Mouse (Mus musculus): ENCODE data around the gene Aurkaip1.
"Not testable (repeated sequence)": the region's sequence is repeated elsewhere in the genome, so short reads cannot be mapped to it uniquely, and the experiment has no call there.

The Aurkaip1 gene

DNA sequence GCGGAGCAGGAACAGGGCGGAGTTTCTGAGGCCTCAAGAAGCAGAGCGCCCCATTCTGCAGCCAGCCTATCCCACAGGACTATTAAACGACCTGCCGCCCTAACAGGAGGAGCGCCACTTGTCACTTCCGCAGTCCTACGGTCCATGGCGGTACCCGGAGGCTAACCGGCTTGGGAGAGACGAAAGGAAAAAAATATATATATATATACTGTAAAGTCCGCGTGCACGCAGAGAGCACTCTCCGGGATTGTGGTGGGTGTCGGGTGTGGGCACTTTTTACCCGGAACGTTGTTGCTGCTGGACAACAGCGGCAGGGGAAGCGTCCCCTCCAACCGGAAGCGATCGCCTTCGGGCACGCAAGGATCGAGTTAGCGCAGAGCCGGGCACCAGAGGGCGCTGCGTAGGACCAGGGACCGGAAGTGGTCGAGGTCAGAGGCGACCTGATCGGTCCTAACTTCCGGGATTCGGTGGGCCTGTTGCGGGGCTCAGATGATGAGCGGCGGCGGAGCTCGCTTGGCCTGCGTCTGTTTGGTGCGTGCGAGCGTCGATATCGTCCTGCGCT is at the start of gene Aurkaip1:
TSS of gene Aurkaip1 (plus strand) at position 68 of the 562 bp plus-strand sequence.
- DNase-seq (ENCODE audit: low read depth, low spot score) = peak; percentile 99

DNA sequence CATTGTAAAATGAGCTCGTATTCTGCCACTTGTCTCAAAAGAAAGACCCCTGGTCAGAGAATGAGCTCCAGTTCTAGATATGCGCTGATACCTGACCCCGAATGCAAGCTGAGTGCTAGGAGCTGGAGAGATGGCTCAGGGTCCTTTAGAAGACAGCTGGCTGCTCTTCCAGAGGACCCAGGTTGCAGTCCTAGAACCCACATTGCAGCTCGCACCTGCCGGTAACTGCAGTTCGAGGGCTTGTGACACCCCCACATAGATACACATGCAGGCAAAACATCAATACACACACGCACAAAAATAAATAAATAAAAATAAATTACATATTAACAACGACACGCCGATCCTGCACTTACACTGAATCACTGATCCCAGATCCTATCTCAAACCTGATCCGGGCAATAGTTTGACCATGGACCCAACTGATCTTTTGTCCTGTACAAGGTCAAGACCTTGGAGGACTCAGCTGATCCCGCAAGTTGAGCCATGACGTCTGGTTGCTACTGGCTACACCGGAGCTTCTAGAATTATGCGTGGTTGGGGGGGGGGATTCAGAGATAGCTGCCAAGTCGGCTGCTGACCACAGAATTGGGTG is 47.5 kb upstream of the Aurkaip1 start:
- no peak for DNase-seq (ENCODE audit: low read depth, low spot score)

GRCm38 (mm10) chr4:155784081-155784701 is 46.9 kb upstream of the Aurkaip1 start:
- peak; percentile 92 for DNase-seq (ENCODE audit: low read depth, low spot score)

GRCm38 (mm10) chr4:155785246-155785645 is 45.8 kb upstream of the Aurkaip1 start:
- no peak for DNase-seq (ENCODE audit: low read depth, low spot score)

GRCm38 (mm10) chr4:155785819-155786218 is 45.3 kb upstream of the Aurkaip1 start, which contains the start of gene Tmem88b:
Gene Tmem88b, minus strand, starts transcription at chr4:155785874.
- DNase-seq (ENCODE audit: low read depth, low spot score) = peak; percentile 88

- no peak for DNase-seq (ENCODE audit: low read depth, low spot score)
These were observed 42.8 kb upstream of the Aurkaip1 start for GRCm38 (mm10) chr4:155788300-155788699.

- not testable (repeated sequence) for DNase-seq (ENCODE audit: low read depth, low spot score)
These were observed 42.2 kb upstream of the Aurkaip1 start for GRCm38 (mm10) chr4:155788833-155789232.

DNA sequence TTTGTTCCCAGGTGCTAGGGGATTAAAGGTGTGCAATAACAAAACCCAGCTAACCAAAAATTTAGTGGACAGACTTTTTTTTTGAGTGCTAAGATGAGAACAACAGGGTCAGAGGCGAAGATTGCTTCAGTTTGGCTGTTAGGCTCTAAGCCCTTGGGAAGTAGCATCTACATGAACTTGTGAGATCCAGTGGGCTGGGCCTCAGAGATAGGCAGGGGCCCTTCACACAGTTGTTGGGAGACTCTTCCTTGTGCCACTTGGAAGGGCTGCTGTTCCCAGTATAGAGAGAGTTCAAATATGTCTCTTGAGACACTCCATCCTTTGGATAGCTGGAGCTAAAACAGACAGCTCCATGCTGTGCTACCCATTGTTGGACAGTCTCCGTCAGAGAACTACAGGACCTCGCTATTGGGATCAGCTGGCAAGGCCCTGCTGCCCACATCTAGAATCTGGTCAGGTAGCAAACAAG is 41.0 kb upstream of the Aurkaip1 start, which contains the start of gene Ankrd65:
TSS of gene Ankrd65 (plus strand) at position 419 of the 469 bp plus-strand sequence.
- DNase-seq (ENCODE audit: low read depth, low spot score) = no peak

GRCm38 (mm10) chr4:155790650-155791161 is 40.4 kb upstream of the Aurkaip1 start:
- DNase-seq (ENCODE audit: low read depth, low spot score) = no peak

GRCm38 (mm10) chr4:155791240-155791933 is 39.7 kb upstream of the Aurkaip1 start:
- DNase-seq (ENCODE audit: low read depth, low spot score) = no peak

GRCm38 (mm10) chr4:155793730-155794129 is 37.3 kb upstream of the Aurkaip1 start:
- DNase-seq (ENCODE audit: low read depth, low spot score) = no peak

DNA sequence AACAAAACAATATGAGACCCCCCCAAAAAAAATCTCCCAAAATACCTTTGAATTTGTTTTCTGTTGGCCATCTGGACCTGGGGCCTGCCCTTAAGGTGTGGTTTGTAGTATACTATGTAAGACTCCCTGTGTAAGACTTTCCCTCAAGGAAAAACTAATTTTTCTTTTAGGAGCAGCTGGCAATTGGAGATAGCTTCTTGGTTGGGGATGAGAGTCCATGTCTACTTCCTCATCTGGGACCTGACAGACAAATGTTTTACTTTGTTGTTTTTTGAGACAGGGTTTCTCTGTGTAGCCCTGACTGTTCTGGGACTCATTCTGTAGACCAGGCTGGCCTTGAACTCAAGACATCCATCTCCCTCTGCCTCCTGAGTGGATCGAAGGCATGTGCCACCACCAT is 29.0 kb upstream of the Aurkaip1 start:
- DNase-seq (ENCODE audit: low read depth, low spot score) = no peak

- peak; percentile 65 for DNase-seq (ENCODE audit: low read depth, low spot score)
These were observed 28.2 kb upstream of the Aurkaip1 start, which contains the start of gene Mrpl20 for GRCm38 (mm10) chr4:155802741-155803339. Gene Mrpl20, plus strand, starts transcription at chr4:155802878.

GRCm38 (mm10) chr4:155803340-155804041 is 27.6 kb upstream of the Aurkaip1 start:
- DNase-seq (ENCODE audit: low read depth, low spot score) = peak; percentile 98

DNA sequence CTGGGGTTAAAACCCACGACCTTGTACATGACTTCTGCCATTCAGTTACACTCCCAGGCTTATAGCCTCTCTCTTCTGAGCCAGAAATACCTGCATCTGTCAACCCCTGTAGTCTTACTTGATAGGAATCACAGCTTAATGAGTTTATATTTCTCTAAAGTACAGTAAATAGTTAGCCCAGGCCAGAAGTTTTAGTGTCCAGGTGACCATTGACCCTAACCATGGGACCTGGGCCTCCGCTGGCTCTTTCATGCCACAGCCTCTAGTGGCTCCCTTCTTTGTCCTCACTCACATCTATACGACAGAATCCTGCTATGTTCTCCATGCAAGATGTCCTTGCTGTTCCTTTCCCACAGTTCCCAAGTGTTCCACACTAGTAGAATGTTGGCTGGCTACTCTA is 23.2 kb upstream of the Aurkaip1 start:
- DNase-seq (ENCODE audit: low read depth, low spot score) = no peak

DNA sequence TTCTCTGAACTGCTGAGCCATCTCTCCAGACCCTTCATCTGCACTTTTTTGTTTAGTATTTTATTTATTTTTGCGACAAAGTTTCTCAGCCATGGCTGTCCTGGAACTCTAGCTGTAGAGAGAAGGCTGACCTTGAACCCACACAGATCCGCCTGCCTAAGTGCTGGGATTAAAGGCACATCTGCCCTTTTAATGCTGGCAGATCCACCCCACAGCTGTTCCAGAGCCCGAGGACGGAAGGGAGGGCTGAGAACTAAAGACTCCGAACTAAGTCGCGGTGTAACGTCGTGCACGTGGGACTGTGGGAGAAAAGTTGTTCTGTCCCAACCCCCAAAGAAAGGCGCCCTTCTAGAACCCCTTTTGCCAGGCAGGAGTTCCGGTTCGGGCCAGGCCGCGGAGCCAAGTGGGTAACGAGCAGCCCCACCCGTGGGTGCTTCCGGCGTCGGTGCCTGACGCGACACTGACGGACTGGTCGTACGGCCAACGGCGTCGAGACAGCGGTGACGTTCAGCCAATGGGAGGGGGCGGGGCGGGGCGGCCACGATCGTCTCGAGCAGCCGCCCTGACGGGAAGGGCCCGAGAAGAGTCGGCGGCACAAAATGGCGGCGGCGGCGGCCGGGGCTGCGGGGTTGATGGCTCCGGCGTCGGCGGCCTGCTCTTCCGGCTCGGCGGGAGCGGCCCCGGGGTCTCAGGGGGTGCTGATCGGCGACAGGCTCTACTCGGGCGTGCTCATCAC is 19.0 kb upstream of the Aurkaip1 start, which contains the start of gene Ccnl2:
TSS of gene Ccnl2 (plus strand) at position 561 of the 736 bp plus-strand sequence.
- DNase-seq (ENCODE audit: low read depth, low spot score) = peak; percentile 99

DNA sequence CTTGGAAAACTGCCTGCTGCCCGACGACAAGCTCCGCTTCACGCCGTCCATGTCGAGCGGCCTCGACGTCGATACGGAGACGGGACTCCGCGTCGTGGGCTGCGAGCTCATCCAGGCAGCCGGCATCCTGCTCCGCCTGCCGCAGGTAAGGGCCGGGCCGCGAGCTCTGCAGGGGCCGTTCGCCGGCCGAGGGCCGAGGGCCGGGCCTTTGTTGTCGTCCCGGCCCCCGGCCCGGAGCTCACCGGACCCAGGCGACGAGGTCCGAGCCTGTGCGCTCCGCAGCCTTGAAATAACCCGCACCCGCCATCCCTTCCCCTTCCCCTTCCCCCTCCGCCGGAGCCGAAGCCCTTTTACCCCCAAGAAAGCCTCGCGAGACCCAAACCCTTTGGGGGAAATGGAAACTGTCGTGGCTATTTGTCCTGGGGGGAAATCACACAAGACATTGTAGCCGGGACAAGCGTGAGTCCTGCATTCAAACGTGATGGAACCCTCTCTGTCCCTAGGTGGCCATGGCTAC is 18.3 kb upstream of the Aurkaip1 start:
- peak; percentile 23 for DNase-seq (ENCODE audit: low read depth, low spot score)

DNA sequence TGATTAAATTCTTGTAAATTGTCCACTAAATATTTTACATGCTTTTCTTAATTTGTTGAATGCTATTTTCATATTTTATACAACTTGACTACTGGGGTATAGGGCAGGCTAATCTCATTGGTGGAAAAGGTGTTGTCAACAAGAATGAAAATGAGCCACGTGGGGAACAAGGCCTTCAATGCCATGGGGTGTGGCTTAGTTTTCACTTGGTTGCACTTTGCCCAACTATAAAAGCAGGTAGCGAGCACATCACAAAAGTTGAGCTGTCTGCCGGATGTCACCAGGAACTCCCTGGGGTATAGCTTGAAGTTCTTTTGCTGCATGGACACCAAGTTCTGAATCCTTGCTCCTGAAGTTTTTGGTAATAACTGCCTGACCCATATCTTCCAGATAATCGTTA is 13.5 kb upstream of the Aurkaip1 start:
- DNase-seq (ENCODE audit: low read depth, low spot score) = no peak

GRCm38 (mm10) chr4:155821025-155821424 is 10.0 kb upstream of the Aurkaip1 start:
- peak; percentile 35 for DNase-seq (ENCODE audit: low read depth, low spot score)

DNA sequence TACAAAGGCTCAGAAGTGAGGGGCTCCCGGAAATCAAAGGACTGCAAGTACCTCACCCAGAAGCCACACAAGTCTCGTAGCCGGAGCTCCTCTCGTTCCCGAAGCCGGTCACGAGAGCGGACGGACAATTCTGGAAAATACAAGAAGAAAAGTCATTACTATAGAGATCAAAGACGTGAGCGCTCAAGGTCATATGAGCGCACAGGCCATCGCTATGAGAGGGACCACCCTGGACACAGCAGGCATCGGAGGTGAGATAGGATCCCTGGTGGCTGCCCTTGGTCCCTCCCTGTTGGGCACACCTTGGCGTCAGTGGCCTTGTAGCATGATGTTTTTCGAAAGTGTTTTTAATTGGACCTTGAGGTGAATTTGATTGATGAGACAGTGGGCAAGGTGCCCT is 7.6 kb upstream of the Aurkaip1 start:
- no peak for DNase-seq (ENCODE audit: low read depth, low spot score)

Measured in brain, adult 2 months (tissue).